Mouse (Mus musculus) G1E (cell line): ENCODE data around the gene Ctbp1.

Source experiments
- CTCF ChIP-seq: IDR thresholded peaks from 2 replicates; pipeline ENCODE4 v1.5.1; 2012; ENCODE audit warnings: low read depth, low read length, inconsistent platforms, mixed read lengths
- GATA1 ChIP-seq: IDR thresholded peaks from 2 replicates; pipeline ENCODE4 v1.6.1; 2012; ENCODE audit warnings: borderline replicate concordance, low read length, inconsistent platforms, mixed read lengths

GRCm38 (mm10) chr5:33239934-33240333 is 34.9 kb downstream of the Ctbp1 start:
- TF ChIP-seq CTCF (no peak), GATA1 (no peak)
